Mouse (Mus musculus) G1E-ER4 (cell line): ENCODE measurements around the gene Spib. TPM values are rescaled to one million over a fixed set of nuclear protein-coding genes. Genes with fewer than 3 reads are reported as not detected.

Experiments
- GATA1 ChIP-seq: IDR thresholded peaks from one replicate; pipeline ENCODE4 v1.8.0; 2012; ENCODE audit warnings: low read length, inconsistent platforms
- polyA plus RNA-seq: library from polyadenylated mRNA; stranded (reverse); fragments of >175 nt; gene quantifications from 2 replicates; pipeline ENCODE4 v1.2.3, GENCODE M21; 2012

Gene Spib
- polyA plus RNA-seq, 1 experiment, result 0.33 TPM

DNA sequence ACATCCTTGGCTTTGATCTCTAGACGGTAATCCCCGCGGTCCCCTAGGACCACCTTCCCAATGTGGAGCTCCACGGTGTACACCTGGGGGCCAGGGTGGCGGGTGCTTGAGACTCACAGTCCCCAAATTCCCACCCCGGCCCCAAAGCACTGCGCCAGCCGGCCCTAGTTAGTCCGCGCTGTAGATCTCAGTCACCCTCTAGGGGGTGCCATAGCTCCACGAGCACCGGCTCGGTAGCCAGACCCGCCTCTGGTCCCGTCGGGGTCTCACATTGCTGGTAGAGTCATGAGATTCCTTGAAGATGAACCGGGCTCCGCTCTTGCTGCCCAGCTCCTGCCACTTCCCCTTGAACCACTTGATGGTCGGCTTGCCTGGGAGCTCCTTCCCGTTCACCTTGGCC, 10.2 kb downstream of the Spib start:
- TF ChIP-seq GATA1, result no peak

DNA sequence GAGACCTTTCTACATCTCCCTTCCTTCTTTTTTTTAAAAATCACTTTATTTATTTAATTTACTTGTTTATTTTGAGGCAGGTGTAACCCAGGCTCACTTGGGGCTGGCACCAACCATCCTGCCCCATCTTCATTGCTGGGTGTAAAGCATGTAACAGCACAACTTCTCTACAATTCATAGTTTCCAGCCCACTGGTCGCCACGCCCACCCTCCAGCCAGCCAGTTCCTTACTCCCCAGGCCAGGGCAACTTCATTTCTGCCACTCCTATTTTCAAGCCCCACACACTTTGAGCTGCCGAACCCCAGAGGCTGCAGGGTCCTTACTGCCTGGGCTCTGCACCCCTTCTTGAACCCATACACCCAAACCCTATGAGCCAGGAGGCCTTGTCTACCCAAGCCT, 10.9 kb downstream of the Spib start:
- no peak for TF ChIP-seq GATA1

DNA sequence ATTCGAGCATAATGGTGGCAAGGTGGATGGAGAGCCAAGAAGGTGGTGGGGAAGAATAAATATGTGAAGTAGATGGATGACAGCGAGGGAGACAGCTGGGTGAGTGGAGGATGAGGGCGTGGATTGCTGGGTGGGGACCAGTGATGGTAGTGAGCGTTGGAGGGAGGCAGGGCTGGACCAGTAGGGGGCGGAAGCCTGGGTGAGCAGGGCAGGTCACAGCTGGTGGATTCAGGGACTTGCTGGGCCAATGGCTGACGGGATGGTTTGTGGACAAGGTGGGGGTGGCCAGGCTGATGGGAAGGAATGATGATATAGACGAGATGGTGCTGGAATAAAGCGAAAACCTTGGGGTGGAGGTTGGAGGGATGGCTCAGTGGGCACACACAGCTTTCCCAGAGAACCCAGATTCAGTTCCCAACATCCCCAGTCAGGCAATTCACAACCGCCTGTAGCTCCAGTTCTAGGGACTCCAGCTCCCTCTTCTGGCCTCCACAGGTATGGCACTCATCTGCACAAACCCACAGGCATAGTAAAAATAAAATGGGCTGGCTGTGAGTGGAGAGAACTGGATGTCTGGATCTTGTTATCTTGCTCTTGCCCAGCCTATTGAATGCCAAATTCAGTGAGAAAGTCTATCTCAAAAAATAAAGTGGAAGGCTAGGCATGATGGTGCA, 12.5 kb downstream of the Spib start:
- no peak for TF ChIP-seq GATA1

DNA sequence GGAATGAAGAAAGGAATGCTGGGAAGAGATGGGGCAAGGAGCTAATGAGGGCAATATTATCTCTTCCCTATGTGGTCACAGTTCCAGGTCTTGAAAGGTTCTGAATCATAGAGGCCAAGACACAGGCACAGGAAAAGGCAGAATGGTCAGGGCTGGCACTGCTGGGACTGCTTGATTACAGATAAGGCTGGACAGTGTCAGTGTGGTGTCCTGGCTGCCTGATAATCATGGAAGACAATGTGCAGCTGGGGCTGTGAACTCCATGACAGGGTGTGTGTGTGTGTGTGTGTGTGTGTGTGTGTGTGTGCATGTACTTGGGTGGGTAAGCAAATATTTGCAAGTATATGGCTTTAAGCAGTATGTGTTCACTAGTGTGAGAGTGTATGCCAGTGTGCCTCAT, 24.4 kb downstream of the Spib start:
- no peak for TF ChIP-seq GATA1

DNA sequence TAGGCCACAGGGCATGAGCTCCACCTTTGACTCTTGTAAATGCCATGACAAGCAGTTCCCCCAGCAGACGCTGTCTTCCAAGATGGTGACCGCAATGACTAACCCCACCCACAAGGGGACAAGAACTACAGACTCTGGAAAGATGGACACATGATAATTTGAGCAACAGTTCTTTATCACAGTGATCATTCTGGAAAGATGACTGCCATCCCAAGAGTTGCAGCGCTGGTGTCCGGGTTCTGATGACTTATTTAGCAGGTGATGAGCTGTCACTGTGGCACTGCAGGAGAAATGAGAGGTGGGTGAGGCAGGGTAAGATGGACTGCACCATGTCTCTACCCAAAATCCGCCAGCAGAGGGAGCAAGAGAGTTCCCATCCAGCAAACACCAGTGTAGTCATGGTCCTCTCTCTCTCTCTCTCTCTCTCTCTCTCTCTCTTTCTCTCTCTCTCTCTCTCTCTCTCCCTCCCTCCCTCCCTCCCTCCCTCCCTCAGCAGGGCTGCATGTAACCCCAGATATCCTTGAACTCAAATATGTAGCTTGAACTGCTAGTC, 30.2 kb downstream of the Spib start:
- TF ChIP-seq GATA1, result no peak

DNA sequence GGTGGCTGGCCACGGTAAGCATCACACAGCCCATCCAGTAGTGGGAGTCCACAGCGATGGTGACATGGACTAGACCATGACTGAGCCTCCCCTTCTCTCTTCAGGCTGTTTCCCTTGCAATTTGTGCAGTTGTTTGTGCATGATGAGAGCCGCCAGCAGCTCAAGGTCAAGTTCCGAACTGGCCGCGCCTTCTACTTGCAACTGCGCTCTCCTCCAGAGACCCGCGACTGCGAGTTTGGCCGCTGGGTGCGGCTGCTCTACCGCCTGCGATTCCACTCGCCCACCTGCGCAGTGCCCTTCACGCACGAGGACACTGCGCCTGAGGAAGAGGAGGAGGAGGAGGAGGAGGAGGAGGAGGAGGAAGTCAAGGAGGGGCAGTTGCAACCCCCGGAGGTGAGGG, 31.8 kb downstream of the Spib start:
- no peak for TF ChIP-seq GATA1

DNA sequence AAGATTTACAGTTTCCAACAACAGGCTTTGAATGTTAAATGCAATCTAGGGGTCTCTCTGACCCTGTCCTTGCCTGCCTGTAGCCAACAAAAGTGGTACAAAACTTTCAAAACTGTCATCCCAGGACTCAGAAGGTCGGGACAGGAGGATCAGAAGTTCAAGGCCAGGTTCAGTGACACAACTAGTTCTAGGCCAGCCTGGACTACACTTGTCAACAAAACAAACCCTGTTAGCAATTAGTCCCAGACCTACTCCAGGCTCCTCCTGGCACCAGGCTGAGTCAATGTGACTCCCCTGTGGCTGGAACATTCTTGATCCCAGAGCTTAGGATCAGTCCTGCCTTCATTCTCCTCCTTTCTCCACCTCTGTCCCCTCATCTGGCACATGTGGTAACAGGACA, 32.9 kb downstream of the Spib start:
- TF ChIP-seq GATA1, result no peak

DNA sequence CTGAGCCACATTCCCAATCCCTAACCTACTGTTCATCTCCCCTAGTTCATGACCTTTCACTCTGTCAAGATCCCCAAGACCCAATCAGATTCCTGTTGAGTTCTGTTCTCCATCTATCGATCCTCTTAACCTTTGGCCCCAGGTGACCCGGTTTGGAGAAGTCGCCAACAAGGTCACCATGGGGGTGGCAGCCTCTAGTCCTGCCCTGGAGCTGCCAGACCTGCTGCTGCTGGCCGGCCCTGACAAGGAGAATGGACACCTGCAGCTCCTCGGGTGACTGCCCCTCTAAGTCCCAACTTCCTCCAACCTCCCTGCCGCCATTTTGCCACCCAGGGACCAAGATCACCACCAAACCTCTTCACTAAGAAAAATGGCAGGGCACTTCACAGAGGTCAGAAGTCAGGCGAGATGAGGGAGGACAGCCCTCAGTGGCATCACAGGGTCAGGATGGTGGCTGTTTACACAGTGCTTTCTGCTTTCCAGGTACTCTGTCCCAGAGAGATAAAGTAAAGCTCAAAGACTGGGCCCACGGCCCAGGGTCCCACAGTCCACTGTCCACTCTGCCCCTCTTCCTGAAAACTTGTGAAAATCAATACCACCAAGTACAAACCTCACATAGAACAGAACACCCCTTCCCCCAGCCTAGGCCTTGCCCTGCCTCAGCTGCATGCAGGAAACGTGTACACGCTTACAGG, 34.4 kb downstream of the Spib start:
- no peak for TF ChIP-seq GATA1

DNA sequence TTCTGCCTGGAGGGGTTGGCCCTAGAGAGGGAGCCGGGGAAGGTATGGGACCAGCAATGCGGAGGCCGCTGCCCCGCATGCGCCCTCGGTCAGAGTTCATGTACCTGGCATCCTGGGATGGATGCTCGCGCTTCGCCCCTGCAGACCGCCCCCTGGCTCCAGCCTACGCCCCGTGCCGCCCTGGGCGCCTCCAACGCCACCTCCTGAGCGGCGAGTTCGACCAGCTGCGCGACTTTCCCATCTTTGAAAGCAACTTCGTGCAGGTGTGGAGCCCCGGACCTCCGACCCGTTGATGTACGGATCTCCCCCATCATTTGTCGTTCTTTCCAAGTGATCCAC, 35.1 kb downstream of the Spib start:
- TF ChIP-seq GATA1, result no peak

DNA sequence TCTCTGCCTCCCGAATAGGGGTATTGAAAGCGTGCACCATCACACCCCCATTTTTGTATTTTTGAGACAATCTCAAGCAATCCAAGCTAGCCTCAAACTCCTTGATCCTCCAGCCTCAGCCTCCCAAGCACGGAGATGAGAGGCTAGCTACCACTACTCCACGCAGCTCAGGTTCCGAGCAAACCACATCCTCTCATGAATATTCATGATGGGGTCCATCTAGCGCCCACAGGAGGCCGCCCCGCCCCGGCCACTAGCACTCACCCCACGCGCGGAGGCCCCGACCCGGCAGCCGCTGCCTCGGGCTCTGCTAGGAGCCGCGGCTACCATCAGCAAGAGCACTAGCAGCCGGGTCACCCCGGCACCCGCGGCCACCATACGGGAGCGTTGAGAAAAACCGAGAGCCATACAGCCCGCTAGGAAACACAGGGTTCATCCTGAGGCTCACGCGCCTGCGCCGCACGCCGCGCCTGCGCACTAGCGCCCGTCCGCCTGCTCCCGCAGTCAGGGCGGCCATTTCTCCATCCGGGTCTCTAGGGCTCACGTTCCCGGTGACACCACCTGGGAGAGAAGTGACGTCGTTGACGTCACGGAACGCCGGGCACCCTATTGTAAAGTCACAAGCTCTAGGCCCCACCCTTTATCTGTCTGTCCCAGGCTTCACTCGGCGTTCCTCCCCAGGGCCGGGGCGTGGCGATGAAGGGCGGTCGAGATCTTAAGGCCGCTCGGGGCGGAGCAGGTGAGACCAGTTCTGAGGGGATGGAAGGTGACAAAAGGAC, 35.7 kb downstream of the Spib start, which contains the start of the genes Emc10 and Fam71e1:
Emc10 (minus strand) TSS at position 538 of the 779 bp plus-strand sequence.
Fam71e1 (plus strand) TSS at position 590 of the 779 bp plus-strand sequence.
- no peak for TF ChIP-seq GATA1

DNA sequence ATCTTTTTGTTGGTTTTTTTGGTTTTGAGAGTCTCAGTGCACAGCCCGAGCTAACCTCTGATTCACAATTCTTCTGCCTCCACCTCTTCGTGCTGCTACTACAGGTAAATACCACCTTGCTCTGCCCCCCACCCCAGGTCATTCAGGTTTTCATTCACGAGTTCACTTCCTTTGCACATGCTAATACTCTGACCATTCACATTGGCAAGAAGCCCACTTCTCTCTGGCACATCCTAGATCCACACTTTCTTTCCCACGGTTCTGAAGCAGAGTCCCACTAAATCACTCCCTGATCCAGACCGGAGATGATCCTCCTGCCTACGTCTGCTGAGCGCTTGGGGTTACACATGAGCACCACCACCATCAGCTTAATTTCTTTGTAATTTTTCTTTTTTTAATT, 36.8 kb downstream of the Spib start:
- TF ChIP-seq GATA1, result no peak

DNA sequence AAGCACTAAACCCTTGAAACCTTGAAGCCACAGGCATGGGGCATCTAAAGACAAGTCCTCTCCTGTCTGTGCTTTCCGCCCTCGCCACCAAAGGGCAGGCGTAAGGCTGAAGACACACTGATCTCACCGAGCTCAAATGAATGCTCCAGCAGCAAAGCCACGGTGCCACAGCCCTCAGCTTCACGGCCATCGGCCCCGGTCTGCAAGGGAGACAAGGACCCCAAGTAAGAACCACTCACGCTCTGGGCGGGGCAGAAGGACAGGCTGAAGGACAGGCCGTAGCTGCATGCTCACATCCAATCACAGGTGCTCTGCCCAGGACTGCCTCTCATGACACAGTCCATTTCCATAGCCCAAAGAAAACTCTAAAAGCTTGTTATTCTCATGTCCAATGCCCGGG, 37.2 kb downstream of the Spib start:
- TF ChIP-seq GATA1, result no peak

DNA sequence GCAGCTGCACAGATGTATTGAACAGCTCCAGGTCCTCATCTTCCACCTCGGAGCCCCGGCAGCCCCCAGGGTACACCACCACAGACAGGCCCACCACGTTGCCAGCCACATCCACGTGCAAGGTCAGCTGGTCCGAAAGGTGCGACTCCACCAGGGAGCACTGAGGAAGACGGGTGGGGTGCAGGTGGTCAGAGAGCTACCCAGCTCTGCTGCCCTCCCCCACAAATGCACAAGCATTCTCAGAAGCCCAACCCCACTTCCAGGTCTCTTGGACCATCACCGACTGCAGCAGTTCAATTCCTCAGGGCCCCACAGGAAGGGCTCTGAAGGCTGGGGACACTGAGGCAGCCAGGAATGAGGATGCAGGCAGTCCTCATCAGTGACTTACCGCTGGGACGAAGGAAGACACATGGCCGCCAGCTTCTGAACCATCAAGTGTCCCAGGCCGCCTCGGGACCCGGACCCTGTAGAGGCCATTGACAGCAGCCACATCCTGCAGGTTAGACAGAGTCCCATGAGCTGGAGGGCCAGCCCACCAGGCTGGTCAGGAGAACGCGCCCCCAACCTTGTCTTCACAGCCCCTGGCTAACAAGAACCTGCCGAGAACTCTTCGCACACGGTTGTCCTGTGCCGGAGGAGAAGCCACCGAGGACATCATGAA, 39.6 kb downstream of the Spib start:
- TF ChIP-seq GATA1, result no peak

DNA sequence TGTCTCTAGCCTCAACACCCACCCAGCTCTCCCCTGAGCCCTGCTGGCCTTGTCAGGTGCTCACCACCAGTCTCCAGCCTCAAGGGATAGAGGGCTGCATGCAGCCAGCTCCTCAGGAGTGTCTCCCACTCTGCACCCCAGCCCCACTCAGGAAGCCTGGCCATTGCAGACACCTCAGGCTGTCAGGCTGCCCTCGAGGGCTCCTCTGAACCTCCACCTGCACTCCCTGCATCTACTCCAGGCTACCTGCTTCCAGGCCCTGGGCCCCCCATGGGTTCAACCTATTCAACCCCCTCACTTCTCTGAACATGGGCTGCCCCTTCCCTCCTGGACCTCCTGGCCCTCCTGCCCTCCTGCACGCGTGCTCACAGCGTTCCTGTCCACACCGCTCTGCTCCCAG, 40.5 kb downstream of the Spib start:
- TF ChIP-seq GATA1, result no peak

DNA sequence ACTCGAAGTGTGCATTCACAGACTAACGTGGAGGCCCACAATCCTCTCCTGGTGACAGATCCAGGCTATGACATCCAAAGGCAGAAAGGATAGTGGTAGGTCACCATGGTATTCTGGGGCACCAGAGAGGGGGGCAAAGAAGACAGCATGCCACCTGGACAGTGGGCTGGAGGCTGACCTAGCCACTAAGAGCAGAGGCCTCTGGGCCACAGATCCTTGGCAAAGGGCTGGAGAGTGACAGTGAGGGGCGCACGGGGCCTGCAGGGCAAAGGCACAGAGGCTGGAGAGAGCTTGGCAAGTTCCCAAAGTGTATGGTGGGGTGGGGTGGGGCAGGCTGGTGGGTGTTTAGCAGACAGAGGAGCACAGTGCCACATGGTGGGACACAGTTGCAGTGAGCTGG, 41.6 kb downstream of the Spib start:
- no peak for TF ChIP-seq GATA1

DNA sequence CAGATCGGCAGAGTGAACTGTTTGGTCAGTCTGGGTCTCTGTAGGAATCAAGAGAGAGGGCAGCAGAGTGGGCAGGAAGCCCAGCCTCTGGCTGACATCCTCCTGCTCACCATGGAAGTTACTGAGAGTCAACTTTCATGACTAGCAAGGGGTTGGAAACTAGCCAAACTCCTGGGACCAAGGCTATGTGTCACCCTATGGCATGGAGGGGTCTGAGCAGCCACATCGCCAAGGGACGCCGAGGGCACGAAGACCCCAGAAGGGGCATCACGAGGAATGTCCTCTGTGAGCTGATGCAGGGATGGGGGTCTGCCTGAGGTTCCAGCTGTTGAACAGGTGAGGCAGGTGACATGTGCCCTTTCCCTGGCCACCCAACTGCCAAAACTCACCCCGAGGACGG, 43.3 kb downstream of the Spib start:
- TF ChIP-seq GATA1, result no peak
